Mouse (Mus musculus) bone marrow macrophage, adult 2 months (primary cell): Measurements from ENCODE around the gene Gm9945.

Source experiments
- CTCF ChIP-seq: IDR thresholded peaks from 2 replicates; pipeline ENCODE4 v1.5.1; 2012; ENCODE audit warnings: low read depth, mild to moderate bottlenecking, low read length, moderate library complexity
- POLR2A ChIP-seq: IDR thresholded peaks from 2 replicates; pipeline ENCODE4 v1.6.1; 2012; ENCODE audit warnings: mild to moderate bottlenecking, low read depth, low read length, borderline replicate concordance

DNA sequence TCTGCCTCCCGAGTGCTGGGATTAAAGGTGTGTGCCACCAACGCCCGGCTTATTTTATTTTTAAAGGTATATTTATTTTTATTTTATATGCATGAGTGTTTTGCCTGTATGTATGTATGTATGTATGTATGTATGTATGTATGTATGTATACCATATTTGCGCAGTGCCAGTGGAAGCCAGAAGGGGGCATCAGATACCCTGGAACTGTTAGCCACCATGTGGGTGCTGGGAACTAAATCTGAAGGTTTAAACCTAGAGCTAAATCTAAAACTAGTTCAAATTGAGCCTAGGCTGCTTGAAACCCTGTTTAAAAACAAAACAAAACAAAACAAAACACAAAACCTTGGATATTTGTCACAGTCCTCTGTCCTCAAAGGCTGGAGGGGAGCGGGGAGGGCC, 9.0 kb downstream of the Gm9945 start:
- peak; percentile 13; the same call in 1 of the 2 replicates for TF ChIP-seq CTCF
- TF ChIP-seq POLR2A: no peak
